Mouse (Mus musculus): ENCODE data around the gene Tmem29. TPM values are rescaled to one million over a fixed set of nuclear protein-coding genes. Genes with fewer than 3 reads are reported as not detected.
"Not testable (repeated sequence)": the region's sequence is repeated elsewhere in the genome, so short reads cannot be mapped to it uniquely, and the experiment has no call there.

Gene Tmem29
- polyA plus RNA-seq (2015; fragmentation: Nextera tagmentation; extraction: Ambion mirVana), result 18.7 and 19.8 TPM in 2 replicates

DNA sequence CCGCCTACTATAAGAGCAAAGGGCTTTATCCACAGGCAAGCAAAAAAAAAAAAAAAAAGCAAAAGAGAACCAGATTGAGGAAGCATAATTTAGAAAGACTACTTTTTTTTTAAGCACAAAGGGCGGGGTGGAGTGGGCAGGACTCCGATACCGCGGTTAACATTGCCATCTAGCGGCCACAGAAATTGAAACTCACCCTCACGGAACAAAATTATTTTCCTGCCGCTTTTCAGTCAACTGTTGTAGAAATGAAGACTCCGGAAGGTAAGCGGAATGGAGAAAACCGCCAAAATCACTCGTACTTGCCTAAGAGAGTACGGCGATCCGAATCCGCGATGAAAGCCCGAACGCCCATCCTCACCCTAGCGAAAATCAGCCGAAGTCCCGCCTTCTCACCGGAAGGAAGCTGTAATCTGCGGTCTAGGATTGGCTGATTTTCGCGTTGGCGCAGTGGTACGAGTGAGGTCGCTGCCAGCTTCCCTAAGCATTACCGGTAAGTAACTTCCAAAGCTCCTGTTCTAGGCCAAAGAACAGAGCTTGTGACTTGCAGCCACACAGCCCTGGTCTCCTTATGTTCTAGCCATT, at the start of gene Tmem29:
Gene Tmem29 (minus strand): TSS at position 389 of the 585 bp plus-strand sequence.
- Histone ChIP-seq H3K9ac (ENCODE audit: low read length) (peak within 1 kb of the TSS; percentile 45), H3K4me1 (replicated peaks; ENCODE audit: control insufficient read depth, insufficient read depth) (no peaks in the 10 kb centered on the region), H3K4me2 (replicated peaks; ENCODE audit: low read depth) (peak within 1 kb of the TSS; percentile 46), H3K27me3 (ENCODE audit: control insufficient read depth, insufficient read depth, low read length) (no peaks in the 10 kb centered on the region), H3K36me3 (ENCODE audit: control insufficient read depth, insufficient read depth, low read length) (no peaks in the 10 kb centered on the region), H3K9me3 (ENCODE audit: control insufficient read depth, low read length) (no peaks in the 10 kb centered on the region), H3K4me3 (ENCODE audit: low read depth, low read length) (peak within 1 kb of the TSS; percentile 46), H3K27ac (replicated peaks) (peak within 1 kb of the TSS; percentile 69)
- DNase-seq (ENCODE audit: low spot score), result peak; percentile 83
- 3% methylated on average over 30 of the region's 30 CpGs for WGBS
- ATAC-seq (ENCODE audit: low FRiP score, low TSS enrichment), result peak; percentile 99
- TF ChIP-seq CTCF (IDR thresholded peaks at IDR 0.05; ENCODE audit: low read depth) (peak; percentile 78), EP300 (optimal IDR thresholded peaks at IDR 0.05) (peak; percentile 82)

DNA sequence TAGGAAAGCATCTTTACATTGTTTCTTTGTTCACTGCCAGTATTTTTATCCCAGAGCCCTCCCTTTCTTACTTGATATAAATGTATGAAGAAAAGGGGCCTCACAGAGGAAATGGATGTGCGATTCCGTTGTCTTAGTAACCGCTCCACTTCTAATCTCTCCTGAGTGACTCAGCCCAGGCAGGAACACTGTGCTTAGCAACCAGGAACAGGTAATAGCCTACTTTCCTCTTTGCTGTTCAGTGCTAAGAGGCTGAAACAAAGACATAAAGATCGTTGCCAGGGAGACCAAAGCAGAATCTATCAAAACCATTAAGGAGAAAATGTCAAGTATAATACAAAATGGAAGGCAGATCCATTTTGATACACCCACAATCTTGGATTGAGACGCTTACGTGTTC, 49.7 kb upstream of the Tmem29 start:
- TF ChIP-seq CTCF (IDR thresholded peaks at IDR 0.05; ENCODE audit: low read depth) (no peak), EP300 (optimal IDR thresholded peaks at IDR 0.05) (no peak)
- ATAC-seq (ENCODE audit: low FRiP score, low TSS enrichment), result no peak
- Histone ChIP-seq H3K36me3 (ENCODE audit: control insufficient read depth, insufficient read depth, low read length) (no peaks in the 10 kb centered on the region), H3K27ac (replicated peaks) (no peak overlapping the region), H3K4me1 (replicated peaks; ENCODE audit: control insufficient read depth, insufficient read depth) (no peaks in the 10 kb centered on the region), H3K4me2 (replicated peaks; ENCODE audit: low read depth) (no peak overlapping the region), H3K9me3 (ENCODE audit: control insufficient read depth, low read length) (no peaks in the 10 kb centered on the region), H3K4me3 (ENCODE audit: low read depth, low read length) (no peak overlapping the region), H3K27me3 (ENCODE audit: control insufficient read depth, insufficient read depth, low read length) (no peaks in the 10 kb centered on the region), H3K9ac (ENCODE audit: low read length) (no peak overlapping the region)
- WGBS, result 75% methylated on average over 6 of the region's 6 CpGs
- DNase-seq (ENCODE audit: low spot score), result no peak

DNA sequence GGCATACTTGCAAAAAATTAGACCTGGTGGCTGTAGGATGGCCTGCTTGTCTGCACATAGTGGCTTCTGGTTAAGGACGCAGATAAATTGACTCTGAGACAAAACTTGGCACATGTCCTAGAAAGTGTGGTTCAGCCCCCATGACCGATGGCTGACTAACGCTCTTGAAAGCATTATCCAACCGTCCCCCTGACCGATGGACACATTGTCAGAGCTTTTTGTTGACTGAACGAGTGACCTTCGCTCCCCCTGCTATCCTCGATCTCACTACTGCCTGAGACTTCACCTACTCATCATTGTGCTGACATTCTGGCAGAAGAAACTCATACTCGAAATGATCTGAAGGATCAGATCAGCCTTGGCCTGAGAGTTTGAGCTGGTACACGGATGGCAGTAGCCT, 28.9 kb upstream of the Tmem29 start:
- not testable (repeated sequence) for H3K9me3 ChIP-seq (ENCODE audit: control insufficient read depth, low read length); H3K27ac ChIP-seq (replicated peaks); H3K4me1 ChIP-seq (replicated peaks; ENCODE audit: control insufficient read depth, insufficient read depth); H3K4me3 ChIP-seq (ENCODE audit: low read depth, low read length); H3K4me2 ChIP-seq (replicated peaks; ENCODE audit: low read depth); ATAC-seq (ENCODE audit: low FRiP score, low TSS enrichment); H3K27me3 ChIP-seq (ENCODE audit: control insufficient read depth, insufficient read depth, low read length); H3K9ac ChIP-seq (ENCODE audit: low read length); DNase-seq (ENCODE audit: low spot score); H3K36me3 ChIP-seq (ENCODE audit: control insufficient read depth, insufficient read depth, low read length)
- 0% methylated on average over 1 of the region's 10 CpGs for WGBS

DNA sequence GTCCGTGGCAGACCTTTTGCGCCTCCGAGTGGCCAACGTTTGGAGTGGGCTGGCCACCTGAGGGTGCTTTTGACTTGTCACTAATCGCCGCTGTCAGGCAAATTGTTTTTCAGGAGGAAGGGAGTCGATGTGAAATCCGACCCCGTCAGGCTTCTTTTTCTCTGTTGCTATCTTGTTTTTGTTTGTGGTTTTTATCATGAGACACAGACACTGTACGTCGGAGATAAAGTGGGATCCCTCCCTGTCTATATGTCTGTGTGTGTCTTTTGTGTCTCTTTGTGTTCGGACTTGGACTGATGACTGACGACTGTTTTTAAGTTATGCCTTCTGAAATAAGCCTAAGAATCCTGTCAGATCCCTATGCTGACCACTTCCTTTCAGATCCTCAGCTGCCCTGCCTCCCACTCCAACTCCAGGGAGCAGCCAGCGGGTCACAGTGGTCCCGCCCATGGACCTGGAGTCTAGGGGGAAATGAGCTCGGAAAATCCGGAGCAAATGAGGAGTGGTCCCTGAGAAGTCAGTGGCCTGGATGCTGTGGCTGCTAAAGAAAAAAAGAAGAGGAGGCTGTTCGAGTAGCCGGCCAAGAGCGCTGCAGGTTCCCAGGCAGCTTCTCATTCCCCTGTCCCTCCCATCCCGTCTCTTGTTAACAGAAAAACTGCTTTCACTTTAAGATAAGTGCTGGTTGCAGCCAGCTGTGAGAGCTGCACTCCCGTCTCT, 27.5 kb upstream of the Tmem29 start:
- H3K36me3 ChIP-seq (ENCODE audit: control insufficient read depth, insufficient read depth, low read length); H3K4me1 ChIP-seq (replicated peaks; ENCODE audit: control insufficient read depth, insufficient read depth); H3K27ac ChIP-seq (replicated peaks); H3K4me3 ChIP-seq (ENCODE audit: low read depth, low read length); H3K4me2 ChIP-seq (replicated peaks; ENCODE audit: low read depth); DNase-seq (ENCODE audit: low spot score); H3K9me3 ChIP-seq (ENCODE audit: control insufficient read depth, low read length); H3K27me3 ChIP-seq (ENCODE audit: control insufficient read depth, insufficient read depth, low read length); ATAC-seq (ENCODE audit: low FRiP score, low TSS enrichment); H3K9ac ChIP-seq (ENCODE audit: low read length): not testable (repeated sequence)
- WGBS, result 55% methylated on average over 4 of the region's 22 CpGs

DNA sequence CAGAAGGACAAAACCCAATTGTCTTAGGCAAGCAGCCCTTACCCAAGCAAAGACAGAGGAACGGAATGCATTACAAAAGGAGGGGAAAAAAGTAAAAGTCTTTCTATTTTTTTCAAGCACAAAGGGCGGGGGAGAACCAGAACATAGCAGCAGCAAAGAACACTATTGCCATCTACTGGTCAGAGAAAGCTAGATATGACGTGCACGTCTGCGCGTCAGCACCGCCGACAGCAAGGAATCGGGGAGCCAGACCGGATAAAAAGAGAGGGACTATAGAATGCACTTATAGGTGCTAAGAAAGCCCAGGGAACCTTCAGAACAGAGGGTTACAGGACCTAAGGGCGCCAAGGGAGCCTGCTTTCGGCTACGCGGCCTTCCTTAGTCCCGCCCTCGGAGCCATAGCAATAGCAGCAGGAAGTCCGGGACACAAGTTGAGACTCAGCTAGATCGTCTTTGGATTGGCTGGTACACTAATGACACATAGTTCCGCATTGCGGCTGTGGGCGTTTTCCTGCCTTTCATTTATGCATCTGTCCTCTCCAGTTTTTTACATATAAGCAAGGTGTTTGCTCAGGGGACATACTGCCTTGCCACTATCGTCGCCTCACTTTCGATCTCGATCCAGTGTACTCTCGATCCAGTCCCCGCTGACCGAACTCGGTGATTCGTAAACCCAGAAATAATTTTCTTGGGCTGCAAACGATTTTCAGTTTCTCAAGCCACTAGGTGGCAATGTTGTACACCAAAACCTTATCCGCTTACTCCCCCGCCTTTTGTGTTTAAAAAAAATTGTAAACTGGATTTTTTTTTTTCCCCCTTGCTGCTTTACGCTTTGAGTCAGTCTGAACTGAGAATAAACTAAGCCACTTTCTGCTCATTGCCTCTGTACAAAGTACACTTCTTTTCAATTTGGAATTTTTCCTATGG, 19.2 kb upstream of the Tmem29 start:
- peak; percentile 65 for TF ChIP-seq EP300 (optimal IDR thresholded peaks at IDR 0.05)
- TF ChIP-seq CTCF (IDR thresholded peaks at IDR 0.05; ENCODE audit: low read depth), result peak; percentile 97
- Histone ChIP-seq H3K4me2 (replicated peaks; ENCODE audit: low read depth) (no peak overlapping the region), H3K27me3 (ENCODE audit: control insufficient read depth, insufficient read depth, low read length) (no peaks in the 10 kb centered on the region), H3K4me1 (replicated peaks; ENCODE audit: control insufficient read depth, insufficient read depth) (no peaks in the 10 kb centered on the region), H3K9me3 (ENCODE audit: control insufficient read depth, low read length) (no peaks in the 10 kb centered on the region), H3K4me3 (ENCODE audit: low read depth, low read length) (peak overlapping the region; percentile 49), H3K27ac (replicated peaks) (peak overlapping the region; percentile 93), H3K9ac (ENCODE audit: low read length) (peak overlapping the region; percentile 64), H3K36me3 (ENCODE audit: control insufficient read depth, insufficient read depth, low read length) (no peaks in the 10 kb centered on the region)
- ATAC-seq (ENCODE audit: low FRiP score, low TSS enrichment) (peak; percentile 99), DNase-seq (ENCODE audit: low spot score) (peak; percentile 79)
- WGBS, result 1% methylated on average over 34 of the region's 34 CpGs

All from stomach, postnatal 0 days (tissue).